ENCODE assay signal across 18 mouse cellular contexts in the genomic region with DNA sequence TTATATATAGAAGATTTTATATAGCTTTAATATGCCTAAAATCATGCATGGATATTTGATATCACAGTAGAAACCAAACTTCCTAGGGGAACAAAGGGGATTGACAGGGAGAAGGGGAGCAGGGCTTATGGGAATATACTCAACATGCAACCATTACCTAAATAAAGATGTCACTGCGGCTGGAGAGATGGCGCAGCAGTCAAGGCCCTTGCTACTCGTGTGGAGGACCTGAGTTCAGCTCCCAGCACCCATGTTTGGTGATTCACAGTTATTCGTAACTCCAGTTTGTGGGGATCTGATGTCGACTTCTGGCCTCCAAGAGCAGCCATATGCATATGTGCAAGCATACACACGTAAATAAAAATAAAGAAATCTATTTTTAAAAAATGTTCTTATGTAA. TPM values are rescaled to one million over a fixed set of nuclear protein-coding genes. Genes with fewer than 3 reads are reported as not detected.
DNase-seq lines count a peak whose midpoint lies in the region; ATAC-seq lines count a peak whose summit lies in the region.
"Had no signal": no experiment of that assay in that cellular context is flagged by ENCODE, and none has a peak within 500 bp of the region (broad histone marks: within the 10 kb centered on the region; RNA-seq: fewer than 3 reads in every experiment).

No protein-coding gene starts in this region.

- DNase-seq in heart, adult 11 months: peak; percentile 51
- no peak for DNase-seq in heart, postnatal 25 days (ENCODE audit: low spot score)
- DNase-seq in midbrain, embryonic 11.5 days (ENCODE audit: low spot score, missing footprints): peak; percentile 62
- DNase-seq: adrenal gland, adult 2 months; adrenal gland, adult 8-10 months; adrenal gland, postnatal 10 days; adrenal gland, postnatal 14 days; adrenal gland, postnatal 25 days; adrenal gland, postnatal 36 days; B cell, adult 2 months; cerebellum, adult 11 months; cerebellum, adult 11-12 months had no signal

- 95% methylated on average over 6 of the region's 6 CpGs for WGBS in midbrain, embryonic 11.5 days
- 92% methylated on average over 6 of the region's 6 CpGs for WGBS in midbrain, embryonic 15.5 days

- 0 out of 2 replicates have a peak, but pooled peaks cover 1% of the 10 kb centered on the region for H3K4me1 ChIP-seq in midbrain, embryonic 11.5 days (ENCODE audit: control insufficient read depth, insufficient read depth, low read length)
- H3K4me1 ChIP-seq in midbrain, embryonic 15.5 days: peaks cover 10% of the 10 kb centered on the region

- H3K9me3 ChIP-seq in midbrain, embryonic 11.5 days (ENCODE audit: control insufficient read depth, low read length): no peaks in the 10 kb centered on the region
- no peaks in the 10 kb centered on the region for H3K9me3 ChIP-seq in midbrain, embryonic 15.5 days
- H3K9me3 ChIP-seq: G1E had no signal

- ATAC-seq in midbrain, embryonic 11.5 days (ENCODE audit: low FRiP score): no peak
- no peak for ATAC-seq in midbrain, embryonic 15.5 days (replicated peaks)
- ATAC-seq: activated CD4-positive, CD25-positive, alpha-beta regulatory T cell, adult 4 months; CD4-positive, CD25-positive, alpha-beta regulatory T cell, adult 4 months; Patski had no signal

- H3K27me3 ChIP-seq in midbrain, embryonic 11.5 days (ENCODE audit: control insufficient read depth, insufficient read depth, low read length): no peaks in the 10 kb centered on the region
- H3K27me3 ChIP-seq in midbrain, embryonic 15.5 days (replicated peaks): no peaks in the 10 kb centered on the region
- H3K27me3 ChIP-seq: CH12.LX, Patski had no signal

- H3K27ac ChIP-seq in midbrain, embryonic 11.5 days (ENCODE audit: low read depth, low read length): no peak overlapping the region
- no peak overlapping the region for H3K27ac ChIP-seq in midbrain, embryonic 15.5 days

- H3K9ac ChIP-seq in midbrain, embryonic 11.5 days (ENCODE audit: low read length): no peak overlapping the region
- H3K9ac ChIP-seq in midbrain, embryonic 15.5 days: no peak overlapping the region

- intact Hi-C loops in heart, postnatal 25 days (cut with DNase I): no loop called here

- H3K4me3 ChIP-seq in midbrain, embryonic 11.5 days (ENCODE audit: low read depth, low read length): no peak overlapping the region
- H3K4me3 ChIP-seq in midbrain, embryonic 15.5 days: no peak overlapping the region

- H3K36me3 ChIP-seq in midbrain, embryonic 11.5 days (ENCODE audit: control insufficient read depth, insufficient read depth, low read length): no peaks in the 10 kb centered on the region
- H3K36me3 ChIP-seq in midbrain, embryonic 15.5 days (replicated peaks): no peaks in the 10 kb centered on the region
- H3K36me3 ChIP-seq: G1E had no signal

- no peak overlapping the region for H3K4me2 ChIP-seq in midbrain, embryonic 11.5 days
- no peak overlapping the region for H3K4me2 ChIP-seq in midbrain, embryonic 15.5 days

RNA-seq across cellular contexts. Expression of a gene that starts 32.4 kb away (rescaled TPM):
- 100 to 1,000 TPM; 170 to 191 TPM for total RNA-seq in heart, postnatal 25 days (2021)
- polyA plus RNA-seq in midbrain, embryonic 11.5 days (2014; fragmentation: Nextera tagmentation; extraction: Ambion mirVana): 300 and 312 TPM in 2 replicates
- 401 and 402 TPM in 2 replicates for polyA plus RNA-seq in midbrain, embryonic 15.5 days (2015; fragmentation: Nextera tagmentation; extraction: Ambion mirVana)

RNA-seq across cellular contexts. Expression of a gene that starts 41.2 kb away (rescaled TPM):
- total RNA-seq in heart, postnatal 25 days (2021): 1 to 10 TPM; 6.9 to 7.9 TPM
- polyA plus RNA-seq in midbrain, embryonic 11.5 days (2014; fragmentation: Nextera tagmentation; extraction: Ambion mirVana): 8.4 and 8.9 TPM in 2 replicates
- polyA plus RNA-seq in midbrain, embryonic 15.5 days (2015; fragmentation: Nextera tagmentation; extraction: Ambion mirVana): 10.9 and 12.0 TPM in 2 replicates
